Mouse (Mus musculus) mouse trophoblast stem cell (cell line): ENCODE measurements around the gene Slx1b.
"Not testable (repeated sequence)": the region's sequence is repeated elsewhere in the genome, so short reads cannot be mapped to it uniquely, and the experiment has no call there.

Experiments used
- in situ Hi-C, 2 experiments: fragments of 300-500 bp; cut with MseI, MboI; formaldehyde crosslinking; loops; 2 replicates in 1 of 2; 3 replicates in 1 of 2; pipeline ENCODE4 v1.15.1; 2025

Gene Slx1b

DNA sequence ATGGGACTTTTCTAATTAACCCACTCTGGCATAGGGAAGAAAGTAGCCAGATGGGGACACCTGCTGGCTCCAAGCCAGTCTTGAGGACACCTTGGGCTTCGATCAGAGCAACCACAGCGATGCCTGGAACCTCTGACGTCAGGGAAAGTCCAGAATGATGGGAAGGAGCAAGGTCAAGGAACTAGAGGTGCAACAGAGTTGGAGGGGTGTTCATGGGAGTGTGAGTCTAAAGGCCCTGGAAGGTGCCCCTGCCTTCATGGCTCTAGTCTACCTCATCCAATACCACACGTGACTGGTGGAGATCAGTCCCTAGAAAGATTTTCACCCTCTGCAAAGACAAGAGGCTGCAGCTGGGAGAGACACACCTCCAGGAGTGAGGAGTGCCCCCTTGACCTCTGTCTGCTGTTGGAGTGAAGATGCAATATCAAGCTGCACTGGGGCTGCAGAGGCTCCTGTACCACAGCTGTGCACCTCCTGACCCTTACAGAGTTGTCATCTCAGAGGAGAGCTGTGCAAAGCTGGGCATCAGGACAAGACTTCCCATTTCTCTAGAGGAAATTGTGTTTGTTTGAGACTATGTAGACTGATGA lies 18.9 kb downstream of the Slx1b start:
- in situ Hi-C loops: no loop called here

DNA sequence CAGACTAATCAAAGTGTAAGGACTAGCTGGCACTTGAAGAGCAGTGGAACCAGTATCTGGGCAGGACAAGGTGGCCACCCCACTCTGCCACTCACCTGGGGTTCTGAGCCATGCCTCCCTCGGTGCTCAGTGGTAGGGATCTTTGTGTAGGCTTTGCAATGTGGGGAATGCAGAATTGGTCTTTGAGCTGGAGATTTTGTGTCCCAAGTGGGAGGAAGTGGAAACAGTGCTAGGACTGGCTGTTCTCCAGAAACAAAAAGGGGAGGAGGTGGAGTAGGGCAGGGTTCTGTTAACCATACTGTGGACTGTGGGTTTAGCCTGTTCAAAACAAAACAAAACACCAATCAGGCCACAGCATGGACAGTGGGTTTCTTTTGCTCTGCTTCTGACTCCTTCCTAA lies 19.4 kb downstream of the Slx1b start, which contains the start of gene Sult1a1:
Sult1a1 (minus strand) TSS at position 226 of the 400 bp plus-strand sequence.
- in situ Hi-C loops: no loop called here

- in situ Hi-C loops: no loop called here
These were observed 20.5 kb downstream of the Slx1b start for GRCm38 (mm10) chr7:126675104-126675503.

- in situ Hi-C loops: no loop called here
These were observed 23.5 kb downstream of the Slx1b start for GRCm38 (mm10) chr7:126672111-126672510.

GRCm38 (mm10) chr7:126670152-126670551 lies 25.4 kb downstream of the Slx1b start:
- in situ Hi-C loops: no loop called here

DNA sequence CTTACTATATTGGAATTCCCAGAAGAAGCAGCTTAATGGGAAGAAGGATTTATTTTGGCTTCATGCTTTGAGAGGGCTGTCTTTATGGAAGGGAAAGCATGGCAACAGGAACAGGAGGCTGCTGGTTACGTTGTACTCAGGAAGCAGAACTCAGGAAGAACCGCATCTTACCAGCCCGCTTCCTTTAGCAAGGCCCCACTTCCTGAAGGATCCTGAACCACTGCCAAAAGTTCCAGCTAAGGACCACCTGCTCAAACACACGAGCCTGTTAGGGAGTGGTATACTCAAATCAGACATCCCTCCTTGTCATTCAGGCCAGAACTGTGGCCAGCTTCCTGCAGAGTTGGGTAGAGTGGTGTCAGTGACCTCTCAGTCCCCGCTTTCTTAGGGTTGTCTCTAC lies 27.1 kb downstream of the Slx1b start:
- in situ Hi-C loops: no loop called here

DNA sequence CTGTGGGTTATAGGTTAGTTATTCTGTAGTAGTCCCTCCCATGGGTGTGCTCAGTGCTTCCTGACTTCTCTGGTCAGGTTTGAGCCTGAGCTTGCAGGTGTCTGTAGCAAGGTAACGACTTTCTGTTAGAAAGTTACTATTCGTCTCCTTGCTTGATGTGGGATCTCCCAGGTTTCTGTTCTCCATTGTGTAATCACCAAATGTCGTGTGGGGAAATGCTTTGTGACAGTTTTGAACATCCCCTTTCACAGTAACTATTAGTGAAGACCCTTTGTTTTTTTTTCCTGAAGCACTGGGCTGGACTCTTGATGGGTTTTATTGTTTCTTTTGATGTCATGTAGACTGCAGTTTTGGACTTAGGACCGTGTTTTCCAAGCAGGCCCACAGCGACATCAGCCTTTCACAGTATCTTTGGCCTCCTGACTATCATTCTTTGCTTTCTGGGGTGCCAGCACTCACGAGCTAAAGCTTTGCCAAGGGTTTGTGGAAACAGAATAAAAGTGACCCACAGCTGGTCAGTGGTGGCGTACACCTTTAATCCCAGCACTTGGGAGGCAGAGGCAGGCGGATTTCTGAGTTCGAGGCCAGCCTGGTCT lies 28.0 kb downstream of the Slx1b start:
- in situ Hi-C loops: no loop called here

DNA sequence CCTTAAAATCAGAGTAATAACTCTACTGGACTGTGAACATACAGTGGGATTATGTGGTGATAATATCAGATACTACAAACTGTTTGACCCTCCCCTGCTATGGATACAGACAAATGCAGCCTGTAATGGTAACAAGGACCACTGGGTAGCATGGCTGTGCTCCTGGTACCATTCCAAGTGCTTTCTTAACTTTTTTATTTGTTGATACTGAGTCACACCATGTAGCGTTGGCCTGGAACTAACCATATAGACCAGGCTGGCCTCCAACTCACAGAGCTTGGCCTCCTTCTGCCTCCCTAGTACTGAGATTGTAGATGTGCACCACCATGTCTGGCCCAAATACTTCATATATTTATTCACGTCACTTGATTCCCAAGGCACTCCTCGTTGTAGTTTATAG lies 30.3 kb downstream of the Slx1b start:
- in situ Hi-C loops: no loop called here

- in situ Hi-C loops: no loop called here
These were observed 31.9 kb downstream of the Slx1b start for GRCm38 (mm10) chr7:126663646-126664045.

GRCm38 (mm10) chr7:126659771-126660170 lies 35.8 kb downstream of the Slx1b start:
- in situ Hi-C loops: no loop called here

GRCm38 (mm10) chr7:126657522-126657921 lies 38.1 kb downstream of the Slx1b start:
- in situ Hi-C loops: no loop called here

GRCm38 (mm10) chr7:126655695-126656094 lies 39.9 kb downstream of the Slx1b start:
- in situ Hi-C loops: no loop called here

GRCm38 (mm10) chr7:126653991-126654390 lies 41.6 kb downstream of the Slx1b start:
- in situ Hi-C loops: no loop called here

- in situ Hi-C loops: no loop called here
These were observed 44.7 kb downstream of the Slx1b start for GRCm38 (mm10) chr7:126650852-126651251.

GRCm38 (mm10) chr7:126649231-126650051 lies 46.1 kb downstream of the Slx1b start, which contains the start of gene Sgf29:
TSS of gene Sgf29 (plus strand) at chr7:126649309.
- in situ Hi-C loops: loop anchor here in 1 of 2 experiments (5.0 kb wide), 1 partner anchor 43 kb away; no protein-coding TSS in a partner anchor

DNA sequence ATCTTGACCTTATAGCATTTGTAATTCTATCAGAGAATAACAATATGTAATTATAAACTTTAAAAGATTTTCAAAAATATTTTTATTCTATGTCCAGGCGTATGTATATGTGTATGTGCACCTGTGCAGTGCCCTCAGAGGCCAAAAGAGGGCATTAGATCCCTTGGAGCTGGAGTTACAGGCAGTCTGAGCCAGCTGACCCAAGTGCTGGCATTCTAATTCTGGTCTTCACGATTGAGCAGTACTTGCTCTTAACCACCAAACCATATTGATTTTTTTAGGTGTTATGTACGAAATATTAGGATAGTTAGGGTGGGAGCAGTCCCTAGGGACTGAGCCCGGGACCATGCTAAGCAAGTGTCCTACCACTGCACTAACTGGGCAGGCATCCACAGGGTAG lies 47.1 kb downstream of the Slx1b start:
- in situ Hi-C loops: loop anchor here in 1 of 2 experiments (5.0 kb wide), 1 partner anchor 44 kb away; no protein-coding TSS in a partner anchor

- in situ Hi-C loops: loop anchor here in 1 of 2 experiments (5.0 kb wide), 1 partner anchor 47 kb away; no protein-coding TSS in a partner anchor
These were observed 49.9 kb downstream of the Slx1b start for GRCm38 (mm10) chr7:126645708-126646107.

- in situ Hi-C loops: loop anchor here in 1 of 2 experiments (5.0 kb wide), 1 partner anchor 47 kb away; no protein-coding TSS in a partner anchor
These were observed 50.7 kb downstream of the Slx1b start for GRCm38 (mm10) chr7:126644914-126645313.

DNA sequence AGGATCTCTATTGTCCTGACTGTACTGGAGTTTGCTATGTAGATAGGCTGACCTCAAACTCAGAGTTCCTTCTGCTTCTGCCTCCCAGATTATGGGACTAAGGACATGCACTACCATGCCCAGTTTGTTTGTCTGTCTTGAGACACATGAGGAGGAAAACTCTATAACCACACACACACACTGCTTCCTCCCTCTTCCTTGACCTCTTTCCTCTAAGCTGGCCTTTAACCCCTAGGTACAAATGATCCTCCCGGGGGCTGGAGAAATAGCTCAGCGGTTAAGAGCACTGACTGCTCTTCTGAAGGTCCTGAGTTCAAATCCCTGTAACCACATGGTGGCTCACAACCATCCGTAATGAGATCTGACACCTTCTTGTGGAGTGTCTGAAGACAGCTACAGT lies 51.2 kb downstream of the Slx1b start:
- in situ Hi-C loops: no loop called here

DNA sequence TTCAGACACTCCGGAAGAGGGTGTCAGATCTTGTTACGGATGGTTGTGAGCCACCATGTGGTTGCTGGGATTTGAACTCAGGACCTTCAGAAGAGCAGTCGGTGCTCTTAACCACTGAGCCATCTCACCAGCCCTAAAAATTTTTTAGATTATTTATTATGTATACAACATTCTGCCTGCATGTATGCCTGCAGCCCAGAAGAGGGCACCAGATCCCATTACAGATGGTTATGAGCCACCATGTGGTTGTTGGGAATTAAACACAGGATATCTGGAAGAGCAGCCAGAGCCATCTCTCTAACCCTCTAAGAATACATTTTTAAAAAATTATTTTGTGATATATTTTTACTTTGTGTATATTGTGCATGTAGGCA lies 52.4 kb downstream of the Slx1b start:
- in situ Hi-C loops: not testable (repeated sequence)

DNA sequence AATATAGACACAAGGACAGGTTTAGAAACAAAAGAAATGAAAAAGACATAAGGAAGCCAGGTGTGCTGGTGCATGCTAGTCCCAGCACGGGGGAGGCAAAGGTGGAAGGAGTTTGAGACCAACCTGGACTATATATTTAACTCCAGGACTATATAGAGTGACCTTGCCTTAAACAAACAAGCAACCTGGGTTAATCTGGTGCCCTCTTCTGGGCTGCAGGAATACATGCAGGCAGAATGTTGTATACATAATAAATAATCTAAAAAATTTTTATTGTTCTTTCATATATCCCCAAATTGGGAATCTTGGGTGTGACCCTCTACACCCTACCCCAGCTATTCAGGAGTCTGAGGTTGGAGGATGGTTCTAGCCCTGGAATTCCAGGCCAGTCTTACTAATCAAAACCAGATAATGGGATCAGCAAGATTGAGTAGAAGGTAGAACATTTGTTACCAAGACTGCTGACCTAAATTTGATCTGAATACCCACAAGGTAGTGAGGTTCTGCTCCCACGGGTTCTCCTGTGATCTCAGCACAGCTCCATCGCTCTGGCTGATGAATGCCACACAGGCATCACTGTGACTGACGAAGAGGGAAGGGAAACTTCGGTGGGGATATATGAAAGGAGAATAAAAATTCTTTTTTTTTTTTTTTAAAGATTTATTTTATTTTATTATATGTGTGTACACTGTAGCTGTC lies 52.9 kb downstream of the Slx1b start:
- in situ Hi-C loops: no loop called here
